22 mouse cellular contexts compared by ENCODE assay signal in genomic region chr11:30508178-30508577, GRCm38 (mm10). TPM values are rescaled to one million over a fixed set of nuclear protein-coding genes. Genes with fewer than 3 reads are reported as not detected.
A peak's percentile ranks its signal among the peaks of the same experiment; 100 is the strongest.
DNase-seq lines count a peak whose midpoint lies in the region; ATAC-seq and TF ChIP-seq lines count a peak whose summit lies in the region.
"Had no signal": no experiment of that assay in that cellular context is flagged by ENCODE, and none has a peak within 500 bp of the region (broad histone marks: within the 10 kb centered on the region; RNA-seq: fewer than 3 reads in every experiment).

No protein-coding gene starts in this region.

- H3K4me2 ChIP-seq in hindbrain, postnatal 0 days (ENCODE audit: low read depth, low read length): no peak overlapping the region
- no peak overlapping the region for H3K4me2 ChIP-seq in hindbrain, embryonic 13.5 days
- H3K4me2 ChIP-seq: heart, embryonic 11.5 days; liver, embryonic 11.5 days; midbrain, embryonic 11.5 days had no signal

- no peak for TF ChIP-seq CTCF in hindbrain, postnatal 0 days (IDR thresholded peaks at IDR 0.05; ENCODE audit: low read depth)
- no peak for TF ChIP-seq CTCF in brain, embryonic 14.5 days (IDR thresholded peaks at IDR 0.05; ENCODE audit: borderline replicate concordance, extremely low read depth, insufficient read depth, insufficient read length)

- intact Hi-C loops in gastrocnemius, postnatal 36 days (cut with DNase I): no loop called here

- DNase-seq in hindbrain, postnatal 0 days (ENCODE audit: low spot score): peak; percentile 73
- DNase-seq in brain, embryonic 14.5 days (ENCODE audit: low read depth): peak; percentile 64
- peak; percentile 70 for DNase-seq in cerebellum, adult 11-12 months
- peak; percentile 51 to 67 for DNase-seq in cerebellum, postnatal 25 days
- DNase-seq in gastrocnemius, postnatal 36 days: no peak
- no peak for DNase-seq in T-cell, adult 2 months (ENCODE audit: low spot score)
- DNase-seq: adrenal gland, postnatal 25 days; heart, postnatal 14 days; kidney, adult 9 months; kidney, postnatal 4 days; lung, adult 2 months; lung, postnatal 4 days; thymus, adult 18-20 months had no signal

- H3K9ac ChIP-seq in hindbrain, postnatal 0 days (replicated peaks; ENCODE audit: low read length): no peak overlapping the region
- H3K9ac ChIP-seq in hindbrain, embryonic 13.5 days: no peak overlapping the region

- no peaks in the 10 kb centered on the region for H3K9me3 ChIP-seq in hindbrain, postnatal 0 days (ENCODE audit: low read length)
- no peaks in the 10 kb centered on the region for H3K9me3 ChIP-seq in hindbrain, embryonic 13.5 days
- H3K9me3 ChIP-seq: limb, embryonic 10.5 days had no signal

- no peak overlapping the region for H3K27ac ChIP-seq in hindbrain, postnatal 0 days
- no peak overlapping the region for H3K27ac ChIP-seq in hindbrain, embryonic 13.5 days
- H3K27ac ChIP-seq: limb, embryonic 10.5 days had no signal

- no peaks in the 10 kb centered on the region for H3K27me3 ChIP-seq in hindbrain, postnatal 0 days (ENCODE audit: insufficient read depth, low read length)
- no peaks in the 10 kb centered on the region for H3K27me3 ChIP-seq in hindbrain, embryonic 13.5 days

- peak; percentile 83 for ATAC-seq in hindbrain, postnatal 0 days
- no peak for ATAC-seq in hindbrain, embryonic 13.5 days (ENCODE audit: low FRiP score)
- ATAC-seq: activated CD4-positive, CD25-positive, alpha-beta regulatory T cell, adult 4 months had no signal

- H3K36me3 ChIP-seq in hindbrain, postnatal 0 days (ENCODE audit: insufficient read depth, low read length): no peaks in the 10 kb centered on the region
- H3K36me3 ChIP-seq in hindbrain, embryonic 13.5 days: no peaks in the 10 kb centered on the region
- H3K36me3 ChIP-seq: limb, embryonic 10.5 days had no signal

- no peak for TF ChIP-seq POLR2A in brain, embryonic 14.5 days (IDR thresholded peaks at IDR 0.05; ENCODE audit: borderline replicate concordance, extremely low read depth, insufficient read depth, insufficient read length, poor library complexity, severe bottlenecking)

- H3K4me3 ChIP-seq in hindbrain, postnatal 0 days (ENCODE audit: low read length): no peak overlapping the region
- no peak overlapping the region for H3K4me3 ChIP-seq in hindbrain, embryonic 13.5 days
- H3K4me3 ChIP-seq: limb, embryonic 10.5 days had no signal

- WGBS in hindbrain, postnatal 0 days: 71% methylated on average over 4 of the region's 4 CpGs
- 85% methylated on average over 4 of the region's 4 CpGs for WGBS in hindbrain, embryonic 13.5 days

- no peaks in the 10 kb centered on the region for H3K4me1 ChIP-seq in hindbrain, postnatal 0 days (ENCODE audit: insufficient read depth, low read length)
- H3K4me1 ChIP-seq in hindbrain, embryonic 13.5 days (replicated peaks): no peaks in the 10 kb centered on the region
- H3K4me1 ChIP-seq: limb, embryonic 10.5 days had no signal

RNA-seq across cellular contexts. Expression of gene 4930505A04Rik, which starts 36.6 kb away (rescaled TPM):
- not detected in 2 replicates for total RNA-seq in hindbrain, postnatal 0 days (2014; rRNA removed)
- 0.47 and 0.54 TPM in 2 replicates for polyA plus RNA-seq in hindbrain, postnatal 0 days (2015; fragmentation: Nextera tagmentation; extraction: Ambion mirVana)
- polyA plus RNA-seq in hindbrain, embryonic 13.5 days (2015; fragmentation: Nextera tagmentation; extraction: Ambion mirVana): 0.22 and 0.51 TPM in 2 replicates
- polyA plus RNA-seq in brain, embryonic 14.5 days (2012; rRNA removed): 0.13 and 0.19 TPM in 2 replicates
- under 1 TPM in 1 of 2 experiments, not detected in 1; 0.48 TPM for total RNA-seq in gastrocnemius, postnatal 36 days (2021)
- total RNA-seq: adrenal gland, postnatal 25 days; heart, postnatal 14 days had no signal
- polyA plus RNA-seq: activated CD4-positive, CD25-positive, alpha-beta regulatory T cell, adult 4 months; C2C12; heart, embryonic 11.5 days; limb, embryonic 10.5 days; liver, embryonic 11.5 days; lung, adult 2 months; midbrain, embryonic 11.5 days; small intestine, adult 2 months; stomach, embryonic 14.5 days had no signal

Comparison
In these comparisons a context has a peak if more than half of its experiments do, and no peak if none do; other contexts are left out.
1. DNase-seq: peak in hindbrain, postnatal 0 days (single experiment), brain, embryonic 14.5 days (single experiment), cerebellum, adult 11-12 months (single experiment) and cerebellum, postnatal 25 days (2 of 2); none in gastrocnemius, postnatal 36 days (0 of 2) and T-cell, adult 2 months (single experiment).